Mouse (Mus musculus): ENCODE results near the gene Nutf2-ps1. TPM values are rescaled to one million over a fixed set of nuclear protein-coding genes. Genes with fewer than 3 reads are reported as not detected.
"Not testable (repeated sequence)": the region's sequence is repeated elsewhere in the genome, so short reads cannot be mapped to it uniquely, and the experiment has no call there.

Gene Nutf2-ps1
- polyA plus RNA-seq (2012; rRNA removed) = 36.8 and 48.9 TPM in 2 replicates

DNA sequence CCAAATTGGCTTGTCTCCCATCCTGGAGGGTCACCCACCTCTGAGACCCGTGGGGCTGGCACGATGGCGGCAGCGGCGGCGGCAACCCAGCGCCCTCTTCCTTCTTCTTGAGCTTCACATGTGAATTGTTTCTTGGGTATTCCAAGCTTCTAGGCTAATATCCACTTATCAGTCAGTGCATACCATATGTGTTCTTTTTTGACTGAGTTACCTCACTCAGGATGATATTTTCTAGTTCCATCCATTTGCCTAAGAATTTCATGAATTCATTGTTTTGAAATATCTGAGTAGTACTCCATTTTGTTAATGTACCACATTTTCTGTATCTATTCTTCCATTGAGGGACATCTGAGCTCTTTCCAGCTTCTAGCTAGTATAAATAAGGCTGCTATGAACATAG is at the start of gene Nutf2-ps1:
Gene Nutf2-ps1, minus strand, starts transcription at position 101 of the 400 bp plus-strand sequence.
- H3K4me3 ChIP-seq (ENCODE audit: low read depth, low read length); H3K4me1 ChIP-seq (ENCODE audit: control insufficient read depth, insufficient read depth, insufficient read length, low read length); H3K36me3 ChIP-seq (ENCODE audit: control insufficient read depth, insufficient read depth, low read length); H3K27ac ChIP-seq (ENCODE audit: insufficient read depth, low read depth, low read length); H3K27me3 ChIP-seq (ENCODE audit: control insufficient read depth, insufficient read depth, low read length): not testable (repeated sequence)
- 97% methylated on average over 7 of the region's 7 CpGs for WGBS

DNA sequence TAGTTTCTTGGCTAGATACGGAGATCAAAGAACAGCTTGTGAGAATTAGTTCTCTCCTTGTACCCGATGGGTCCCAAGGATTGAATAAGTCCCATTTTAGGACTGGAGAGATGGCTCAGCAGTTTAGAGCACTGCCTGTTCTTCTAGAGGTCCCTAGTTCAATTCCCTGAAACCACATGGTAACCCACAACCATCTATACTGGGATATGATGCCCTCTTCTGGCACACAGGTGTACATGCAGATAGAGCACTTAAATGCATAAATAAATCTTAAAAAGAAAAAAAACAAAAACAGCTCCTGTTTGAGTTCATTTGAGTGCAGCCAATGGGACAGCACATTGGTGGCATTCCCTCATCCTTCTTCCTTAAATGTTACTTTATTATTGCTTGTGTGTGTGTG is 49.2 kb upstream of the Nutf2-ps1 start:
- Histone ChIP-seq H3K4me1 (ENCODE audit: control insufficient read depth, insufficient read depth, insufficient read length, low read length) (no peaks in the 10 kb centered on the region), H3K27me3 (ENCODE audit: control insufficient read depth, insufficient read depth, low read length) (no peaks in the 10 kb centered on the region), H3K27ac (ENCODE audit: insufficient read depth, low read depth, low read length) (no peak overlapping the region), H3K36me3 (ENCODE audit: control insufficient read depth, insufficient read depth, low read length) (peaks cover 60% of the 10 kb centered on the region), H3K4me3 (ENCODE audit: low read depth, low read length) (no peak overlapping the region)
- 95% methylated on average over 2 of the region's 2 CpGs for WGBS
- TF ChIP-seq POLR2A (IDR thresholded peaks at IDR 0.05; ENCODE audit: low read depth, low read length) (no peak), CTCF (IDR thresholded peaks at IDR 0.05; ENCODE audit: extremely low read depth, insufficient read length, insufficient replicate concordance, low read depth, low read length) (no peak)

DNA sequence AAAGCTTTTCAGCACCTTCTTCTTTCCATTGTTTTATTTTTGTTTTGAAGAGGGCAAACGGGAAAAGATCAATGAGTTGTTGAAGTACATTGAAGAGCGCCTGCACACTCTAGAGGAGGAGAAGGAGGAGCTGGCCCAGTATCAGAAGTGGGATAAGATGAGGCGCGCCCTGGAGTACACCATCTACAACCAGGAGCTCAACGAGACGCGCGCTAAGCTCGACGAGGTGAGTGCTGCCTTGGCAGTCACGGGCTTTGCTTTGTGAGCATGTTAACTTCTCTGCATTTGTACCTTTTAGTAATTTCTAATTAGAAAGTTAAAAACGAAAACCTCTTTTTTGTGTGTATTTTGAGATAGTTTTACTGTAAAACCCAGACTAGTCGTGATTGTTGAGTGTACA is 32.8 kb upstream of the Nutf2-ps1 start:
- no peaks in the 10 kb centered on the region for H3K27me3 ChIP-seq (ENCODE audit: control insufficient read depth, insufficient read depth, low read length)
- H3K4me3 ChIP-seq (ENCODE audit: low read depth, low read length) = no peak overlapping the region
- H3K4me1 ChIP-seq (ENCODE audit: control insufficient read depth, insufficient read depth, insufficient read length, low read length) = no peaks in the 10 kb centered on the region
- WGBS = 85% methylated on average over 13 of the region's 13 CpGs
- TF ChIP-seq CTCF (IDR thresholded peaks at IDR 0.05; ENCODE audit: extremely low read depth, insufficient read length, insufficient replicate concordance, low read depth, low read length) = no peak
- no peak for TF ChIP-seq POLR2A (IDR thresholded peaks at IDR 0.05; ENCODE audit: low read depth, low read length)
- peaks cover 52% of the 10 kb centered on the region for H3K36me3 ChIP-seq (ENCODE audit: control insufficient read depth, insufficient read depth, low read length)
- no peak overlapping the region for H3K27ac ChIP-seq (ENCODE audit: insufficient read depth, low read depth, low read length)

DNA sequence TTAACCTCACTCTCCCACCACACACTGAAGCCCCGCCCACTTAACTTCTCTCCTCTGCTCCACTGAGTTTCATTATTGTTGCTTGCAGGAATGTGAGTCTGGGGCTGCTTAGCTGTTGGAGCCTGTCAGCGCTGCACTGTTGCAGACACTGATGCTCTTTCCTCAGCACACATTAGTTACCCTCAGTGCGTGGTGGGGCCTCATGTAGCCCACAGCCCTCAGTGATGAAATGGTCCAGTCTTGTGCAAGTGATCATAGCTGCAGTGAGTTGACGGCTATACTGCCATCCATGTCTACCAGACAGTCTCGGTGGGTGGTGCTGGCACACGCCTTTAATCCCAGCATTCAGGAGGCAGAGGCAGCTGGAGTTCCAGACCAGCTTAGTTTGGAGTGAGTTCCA is 20.1 kb upstream of the Nutf2-ps1 start:
- no peaks in the 10 kb centered on the region for H3K4me1 ChIP-seq (ENCODE audit: control insufficient read depth, insufficient read depth, insufficient read length, low read length)
- H3K27me3 ChIP-seq (ENCODE audit: control insufficient read depth, insufficient read depth, low read length) = no peaks in the 10 kb centered on the region
- H3K36me3 ChIP-seq (ENCODE audit: control insufficient read depth, insufficient read depth, low read length) = peaks cover 8% of the 10 kb centered on the region
- TF ChIP-seq POLR2A (IDR thresholded peaks at IDR 0.05; ENCODE audit: low read depth, low read length) (no peak), CTCF (IDR thresholded peaks at IDR 0.05; ENCODE audit: extremely low read depth, insufficient read length, insufficient replicate concordance, low read depth, low read length) (no peak)
- 84% methylated on average over 6 of the region's 6 CpGs for WGBS
- H3K4me3 ChIP-seq (ENCODE audit: low read depth, low read length) = no peak overlapping the region
- H3K27ac ChIP-seq (ENCODE audit: insufficient read depth, low read depth, low read length) = no peak overlapping the region

DNA sequence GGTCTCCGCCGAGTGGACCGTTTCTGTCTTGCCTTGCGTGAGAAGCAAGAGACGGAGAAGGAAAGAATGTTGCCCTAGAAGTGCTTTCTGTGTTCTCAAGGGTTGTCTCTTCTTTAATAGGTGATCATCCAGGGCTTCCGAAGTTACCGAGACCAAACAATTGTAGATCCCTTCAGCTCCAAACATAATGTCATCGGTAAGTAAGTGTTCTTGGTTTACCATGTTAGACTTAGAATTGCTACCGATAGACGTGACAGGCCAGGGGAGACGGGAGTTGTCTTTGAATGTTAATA is 12.4 kb upstream of the Nutf2-ps1 start:
- H3K4me3 ChIP-seq (ENCODE audit: low read depth, low read length) = peak overlapping the region; percentile 91
- WGBS = 2% methylated on average over 11 of the region's 11 CpGs
- H3K27ac ChIP-seq (ENCODE audit: insufficient read depth, low read depth, low read length) = no peak overlapping the region
- peaks cover 6% of the 10 kb centered on the region; the same call in 1 of the 2 replicates for H3K4me1 ChIP-seq (ENCODE audit: control insufficient read depth, insufficient read depth, insufficient read length, low read length)
- H3K27me3 ChIP-seq (ENCODE audit: control insufficient read depth, insufficient read depth, low read length) = no peaks in the 10 kb centered on the region
- TF ChIP-seq POLR2A (IDR thresholded peaks at IDR 0.05; ENCODE audit: low read depth, low read length) (no peak), CTCF (IDR thresholded peaks at IDR 0.05; ENCODE audit: extremely low read depth, insufficient read length, insufficient replicate concordance, low read depth, low read length) (no peak)
- peaks cover 5% of the 10 kb centered on the region for H3K36me3 ChIP-seq (ENCODE audit: control insufficient read depth, insufficient read depth, low read length)

DNA sequence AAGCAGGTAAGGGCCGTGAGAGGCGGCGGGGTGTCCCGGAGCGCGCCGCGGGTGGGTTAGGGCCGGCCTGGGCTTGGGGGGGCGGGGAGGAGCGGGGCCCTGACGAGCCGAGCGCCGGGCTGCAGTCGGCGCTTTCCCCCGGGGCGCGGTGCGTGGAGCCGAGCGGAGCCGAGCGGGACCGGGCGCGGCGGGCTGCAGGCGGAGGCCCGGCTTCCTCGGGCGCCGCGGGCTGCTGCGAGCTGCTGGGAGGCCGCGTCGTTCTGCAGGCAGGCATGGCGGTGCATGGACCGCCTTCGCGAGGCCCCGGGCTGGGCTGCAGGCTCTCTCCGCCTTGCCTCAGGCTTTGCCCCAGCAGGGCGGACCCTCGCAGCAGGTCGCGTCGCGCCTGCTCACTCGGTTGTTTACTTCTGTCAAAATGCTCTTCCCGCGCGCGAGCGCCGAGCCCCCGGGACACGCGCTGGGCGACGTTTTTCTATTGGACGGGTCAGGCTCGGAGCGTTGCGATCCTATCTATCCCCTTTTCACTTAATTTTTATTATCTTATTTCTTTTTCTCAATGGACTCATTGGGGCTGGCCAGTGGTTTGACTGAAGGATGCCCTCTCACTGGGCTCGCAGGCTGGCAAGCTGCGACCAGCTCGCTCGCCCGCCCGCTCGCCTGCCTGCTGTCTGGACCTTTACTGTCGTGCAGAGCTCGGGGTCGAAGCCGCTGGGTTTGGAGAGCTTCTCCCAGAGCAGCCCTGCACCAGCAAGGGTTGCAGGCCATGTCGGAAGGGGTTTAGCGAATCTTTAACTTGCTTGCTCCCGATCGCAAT is 11.9 kb upstream of the Nutf2-ps1 start:
- Histone ChIP-seq H3K4me1 (ENCODE audit: control insufficient read depth, insufficient read depth, insufficient read length, low read length) (peaks cover 6% of the 10 kb centered on the region; the same call in 1 of the 2 replicates), H3K36me3 (ENCODE audit: control insufficient read depth, insufficient read depth, low read length) (peaks cover 3% of the 10 kb centered on the region), H3K27ac (ENCODE audit: insufficient read depth, low read depth, low read length) (peak overlapping the region; percentile 44; the same call in 1 of the 2 replicates), H3K27me3 (ENCODE audit: control insufficient read depth, insufficient read depth, low read length) (no peaks in the 10 kb centered on the region), H3K4me3 (ENCODE audit: low read depth, low read length) (peak overlapping the region; percentile 91)
- TF ChIP-seq POLR2A (IDR thresholded peaks at IDR 0.05; ENCODE audit: low read depth, low read length) = no peak
- TF ChIP-seq CTCF (IDR thresholded peaks at IDR 0.05; ENCODE audit: extremely low read depth, insufficient read length, insufficient replicate concordance, low read depth, low read length) = no peak
- WGBS = under 1% methylated on average over 81 of the region's 82 CpGs

DNA sequence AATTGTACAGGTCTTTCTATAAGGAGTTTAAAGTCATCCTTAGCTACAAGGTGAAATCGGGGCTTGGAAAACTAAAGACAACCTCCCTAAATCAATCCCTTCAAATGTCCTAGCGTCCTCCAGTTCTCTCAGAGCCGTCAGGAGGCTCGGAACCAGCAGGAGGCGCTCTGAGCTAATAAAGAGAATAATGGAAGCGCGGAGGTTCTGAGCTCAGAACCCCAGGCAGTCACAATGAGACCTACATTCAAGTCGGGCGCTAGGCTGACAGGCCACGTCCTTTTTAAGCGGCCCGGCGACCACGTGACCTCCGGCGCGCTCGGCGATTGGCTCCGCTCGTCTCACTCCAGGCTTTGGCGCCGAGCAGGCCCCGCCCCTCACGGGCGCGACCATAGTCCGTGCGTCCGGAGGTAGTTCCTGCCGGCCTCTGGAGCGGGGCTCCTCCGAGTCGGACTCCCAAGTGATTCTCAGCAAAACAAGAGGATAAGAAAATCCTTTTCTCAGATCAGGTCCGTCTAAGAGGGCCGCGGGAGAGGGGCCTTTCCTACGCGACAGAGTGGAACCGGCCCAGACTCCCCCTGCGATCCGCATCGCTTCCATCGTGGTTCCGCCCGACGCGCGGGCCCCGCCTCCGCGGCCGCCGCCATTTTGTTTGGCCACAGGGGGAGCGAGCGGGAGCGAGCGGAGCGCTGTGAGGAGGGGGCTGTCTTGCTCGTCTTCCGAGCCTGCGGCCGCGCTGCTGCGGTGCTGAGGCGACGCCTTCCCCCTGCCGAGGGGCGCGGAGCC is 11.1 kb upstream of the Nutf2-ps1 start, which contains the start of gene Smc3:
Gene Smc3, plus strand, starts transcription at position 642 of the 783 bp plus-strand sequence.
- H3K4me3 ChIP-seq (ENCODE audit: low read depth, low read length) = peak within 1 kb of the TSS; percentile 91
- H3K27me3 ChIP-seq (ENCODE audit: control insufficient read depth, insufficient read depth, low read length) = no peaks in the 10 kb centered on the region
- TF ChIP-seq CTCF (IDR thresholded peaks at IDR 0.05; ENCODE audit: extremely low read depth, insufficient read length, insufficient replicate concordance, low read depth, low read length) (peak; percentile 90; the same call in 1 of the 2 replicates), POLR2A (IDR thresholded peaks at IDR 0.05; ENCODE audit: low read depth, low read length) (peak; percentile 96)
- H3K4me1 ChIP-seq (ENCODE audit: control insufficient read depth, insufficient read depth, insufficient read length, low read length) = peaks cover 6% of the 10 kb centered on the region; the same call in 1 of the 2 replicates
- peak within 1 kb of the TSS; percentile 76 for H3K27ac ChIP-seq (ENCODE audit: insufficient read depth, low read depth, low read length)
- peaks cover 3% of the 10 kb centered on the region for H3K36me3 ChIP-seq (ENCODE audit: control insufficient read depth, insufficient read depth, low read length)
- under 1% methylated on average over 70 of the region's 70 CpGs for WGBS

Data from small intestine, adult 2 months (tissue).